Mouse (Mus musculus) limb, embryonic 10.5 days (tissue): ENCODE data around the gene Lmo1. TPM values are rescaled to one million over a fixed set of nuclear protein-coding genes. Genes with fewer than 3 reads are reported as not detected.

Source experiments
- DNase-seq: peaks from one replicate; pipeline ENCODE4 v3.0.0-alpha.2; 2017; ENCODE audit warnings: low spot score
- H3K27ac ChIP-seq: fragments of 300-500 bp; sonication (generic); 2 replicates; pipeline ENCODE4 v1.5.1; 2016; ENCODE audit warnings: mild to moderate bottlenecking
- H3K27me3 ChIP-seq: fragments of 300-500 bp; sonication (generic); 2 replicates; pipeline ENCODE4 v1.6.1; 2016; ENCODE audit warnings: low read depth, mild to moderate bottlenecking; ENCODE audit not compliant: poor library complexity, severe bottlenecking
- H3K36me3 ChIP-seq: fragments of 300-500 bp; sonication (generic); 2 replicates; pipeline ENCODE4 v1.6.1; 2016; ENCODE audit warnings: mild to moderate bottlenecking, moderate library complexity
- H3K4me1 ChIP-seq: fragments of 300-500 bp; sonication (generic); 2 replicates; pipeline ENCODE4 v1.6.1; 2016
- H3K4me3 ChIP-seq: fragments of 300-500 bp; sonication (generic); 2 replicates; pipeline ENCODE4 v1.5.1; 2016; ENCODE audit warnings: mild to moderate bottlenecking, moderate library complexity
- H3K9me3 ChIP-seq: fragments of 300-500 bp; sonication (generic); replicated peaks from 2 replicates; pipeline ENCODE4 v1.6.1; 2016; ENCODE audit warnings: mild to moderate bottlenecking
- WGBS: fragments of 180-500 bp; shearing (Covaris S2); methylation state at CpG from one replicate; pipeline ENCODE4 v1.1.7; 2016; 5-methylcytosine and 5-hydroxymethylcytosine counted together
- polyA plus RNA-seq: library from polyadenylated mRNA; unstranded; fragments of >200 nt; fragmentation: Nextera tagmentation; extraction: Ambion mirVana; gene quantifications from 2 replicates; pipeline ENCODE4 v1.2.1, GENCODE M21; 2016

The Lmo1 gene
- polyA plus RNA-seq, 1 experiment from 2014 or later = 46.7 TPM

DNA sequence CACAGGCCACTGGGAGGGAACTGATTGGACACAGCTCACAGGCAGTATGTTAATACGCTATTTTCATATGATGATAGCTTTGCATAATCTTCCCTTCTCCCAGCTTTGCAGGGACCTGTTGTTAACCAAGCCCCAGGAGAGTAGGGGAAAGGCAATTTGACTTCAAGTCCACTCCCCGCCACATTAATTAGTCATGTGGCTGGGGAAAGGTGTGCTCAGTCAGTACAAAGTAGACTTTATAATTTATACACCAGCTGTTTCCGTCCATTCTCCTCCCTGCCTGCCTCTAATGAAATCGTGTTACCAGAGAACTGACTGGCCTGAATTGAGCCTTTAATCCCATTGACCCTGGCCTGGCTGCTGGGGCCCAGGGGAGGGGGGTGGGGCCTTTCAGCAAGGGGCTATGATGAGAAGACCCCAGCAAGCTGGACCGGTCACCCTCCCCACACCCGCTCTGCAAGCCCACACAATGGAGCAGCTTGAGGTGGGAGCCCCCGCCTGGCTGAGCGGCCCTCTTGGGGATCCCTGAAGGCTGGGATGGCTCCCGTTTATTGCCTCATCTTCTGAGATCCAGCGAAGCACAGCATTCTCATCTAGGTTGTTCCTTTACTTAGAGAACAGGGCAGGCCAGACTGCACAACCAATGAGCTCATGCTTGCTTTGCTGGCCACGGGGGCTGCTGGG, 21.5 kb upstream of the Lmo1 start:
- peak; percentile 78 for DNase-seq
- no peaks in the 10 kb centered on the region for H3K9me3 ChIP-seq
- H3K4me1 ChIP-seq = peaks cover 70% of the 10 kb centered on the region
- H3K27ac ChIP-seq = peak overlapping the region; percentile 90
- 0 out of 2 replicates have a peak, but pooled peaks cover 10% of the 10 kb centered on the region for H3K27me3 ChIP-seq
- 0 out of 2 replicates have a peak overlapping the region, but pooled peaks have one; percentile 7 for H3K4me3 ChIP-seq
- 21% methylated on average over 11 of the region's 11 CpGs for WGBS
- no peaks in the 10 kb centered on the region for H3K36me3 ChIP-seq

DNA sequence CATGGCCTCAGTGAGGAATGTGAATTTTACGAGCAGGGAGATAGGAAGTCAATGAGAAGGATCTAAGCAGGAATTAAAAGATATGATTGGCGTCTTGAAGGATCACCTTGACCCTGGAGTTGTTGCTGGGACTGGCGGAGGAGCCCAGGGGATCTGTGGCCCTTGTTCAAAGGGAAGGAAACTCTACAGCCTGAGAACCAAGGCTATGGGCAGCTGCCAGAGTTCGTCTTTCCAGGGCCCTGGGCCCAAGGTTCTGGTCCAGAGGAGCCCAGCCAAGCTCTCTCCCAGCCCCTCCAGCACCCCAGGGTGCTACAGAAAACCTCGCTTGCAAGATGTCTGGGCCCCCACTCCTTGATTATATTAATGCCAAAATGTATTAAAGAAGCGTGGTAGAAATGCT, 21.0 kb upstream of the Lmo1 start:
- peak; percentile 35 for DNase-seq
- no peaks in the 10 kb centered on the region for H3K9me3 ChIP-seq
- 57% methylated on average over 6 of the region's 6 CpGs for WGBS
- H3K36me3 ChIP-seq = no peaks in the 10 kb centered on the region
- H3K4me3 ChIP-seq = 0 out of 2 replicates have a peak overlapping the region, but pooled peaks have one; percentile 7
- H3K4me1 ChIP-seq = peaks cover 76% of the 10 kb centered on the region
- peak overlapping the region; percentile 90 for H3K27ac ChIP-seq
- 0 out of 2 replicates have a peak, but pooled peaks cover 10% of the 10 kb centered on the region for H3K27me3 ChIP-seq

DNA sequence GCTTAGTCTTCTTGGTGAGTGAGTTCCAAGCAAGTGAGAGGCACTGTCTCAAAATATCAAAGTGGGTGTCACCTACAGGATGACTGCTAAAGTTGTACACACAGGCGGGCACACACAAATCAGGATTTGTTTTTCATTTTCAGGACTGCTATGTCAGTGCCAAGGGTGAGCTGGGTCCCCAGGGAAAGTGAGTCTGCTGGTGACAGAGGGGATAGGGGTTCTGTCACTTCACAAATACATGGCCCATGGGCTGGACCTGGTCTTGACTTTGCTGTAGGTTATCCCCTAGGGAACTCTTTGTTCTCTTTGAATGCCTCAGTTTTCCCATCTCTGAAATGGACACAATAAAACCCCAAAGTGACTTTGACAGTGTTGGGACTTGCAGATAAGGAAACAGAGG, 19.8 kb upstream of the Lmo1 start:
- H3K4me3 ChIP-seq = no peak overlapping the region
- no peaks in the 10 kb centered on the region for H3K9me3 ChIP-seq
- no peaks in the 10 kb centered on the region for H3K36me3 ChIP-seq
- H3K27me3 ChIP-seq = 0 out of 2 replicates have a peak, but pooled peaks cover 7% of the 10 kb centered on the region
- DNase-seq = peak; percentile 28
- WGBS = 89% methylated on average over 1 of the region's 1 CpGs
- peak overlapping the region; percentile 87 for H3K27ac ChIP-seq
- H3K4me1 ChIP-seq = peaks cover 84% of the 10 kb centered on the region

DNA sequence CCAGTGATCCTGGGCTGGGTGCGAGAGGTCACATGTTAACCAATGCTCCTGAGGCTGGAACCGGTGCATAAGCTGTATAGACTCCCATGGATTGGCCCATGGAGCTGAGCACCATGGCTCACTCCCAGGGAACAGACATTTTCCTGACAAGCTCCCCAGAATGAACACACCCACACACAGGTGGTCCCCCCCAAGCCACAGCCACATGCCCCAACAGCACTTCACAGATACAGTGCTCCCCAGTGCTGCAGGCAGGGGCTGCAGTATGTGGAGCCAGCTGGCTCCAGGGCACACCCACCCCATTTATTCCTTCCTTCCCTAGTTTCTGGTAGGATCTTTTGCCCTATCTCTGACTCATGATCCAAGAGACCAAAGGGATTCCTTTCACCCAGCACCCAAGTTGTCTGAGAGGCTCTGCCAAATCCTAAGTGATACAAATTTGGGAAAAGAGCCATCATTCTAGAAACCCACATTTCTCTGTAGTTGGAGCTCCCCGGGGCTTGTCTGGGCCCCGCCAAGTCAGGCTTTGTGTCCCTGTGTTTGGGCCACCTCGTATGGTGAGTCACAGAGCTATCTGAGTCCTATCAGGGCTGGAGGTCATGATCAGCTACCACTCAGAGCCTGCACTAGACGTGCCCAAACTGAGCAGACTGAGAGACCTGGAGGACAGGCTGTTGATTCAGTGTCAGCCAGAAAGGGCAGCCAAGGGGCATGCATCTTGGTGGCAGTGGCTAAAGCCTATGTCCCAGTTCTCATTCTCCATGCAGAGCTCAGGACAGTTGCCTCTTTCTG, 12.4 kb upstream of the Lmo1 start:
- Histone ChIP-seq H3K4me1 (peaks cover 59% of the 10 kb centered on the region), H3K27me3 (peaks cover 10% of the 10 kb centered on the region; the same call in 1 of the 2 replicates), H3K27ac (peak overlapping the region; percentile 27; the same call in 1 of the 2 replicates), H3K4me3 (no peak overlapping the region), H3K9me3 (no peaks in the 10 kb centered on the region), H3K36me3 (no peaks in the 10 kb centered on the region)
- WGBS = 79% methylated on average over 6 of the region's 6 CpGs
- no peak for DNase-seq

DNA sequence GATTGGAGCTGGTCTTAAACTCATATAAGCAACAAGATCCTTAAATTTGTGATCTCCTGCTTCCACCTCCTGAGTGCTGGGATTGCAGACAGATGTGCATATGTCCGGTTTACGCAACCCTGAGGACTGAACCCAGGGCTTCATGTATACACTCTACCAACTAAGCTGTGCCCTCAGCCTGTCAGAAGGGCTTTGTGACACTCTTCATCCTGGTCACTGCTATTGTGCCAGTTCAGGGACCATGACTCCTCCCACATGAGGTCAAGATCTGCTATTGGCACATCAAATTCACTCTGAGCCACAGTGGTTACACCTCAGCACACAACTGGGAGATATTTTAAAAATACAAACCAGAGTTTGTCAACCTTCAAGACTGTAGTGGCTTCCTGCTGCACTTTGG, 11.0 kb upstream of the Lmo1 start:
- WGBS = 97% methylated on average over 2 of the region's 2 CpGs
- H3K27ac ChIP-seq = no peak overlapping the region
- H3K4me1 ChIP-seq = peaks cover 44% of the 10 kb centered on the region
- H3K27me3 ChIP-seq = peaks cover 10% of the 10 kb centered on the region; the same call in 1 of the 2 replicates
- no peaks in the 10 kb centered on the region for H3K36me3 ChIP-seq
- no peak for DNase-seq
- H3K9me3 ChIP-seq = no peaks in the 10 kb centered on the region
- no peak overlapping the region for H3K4me3 ChIP-seq

DNA sequence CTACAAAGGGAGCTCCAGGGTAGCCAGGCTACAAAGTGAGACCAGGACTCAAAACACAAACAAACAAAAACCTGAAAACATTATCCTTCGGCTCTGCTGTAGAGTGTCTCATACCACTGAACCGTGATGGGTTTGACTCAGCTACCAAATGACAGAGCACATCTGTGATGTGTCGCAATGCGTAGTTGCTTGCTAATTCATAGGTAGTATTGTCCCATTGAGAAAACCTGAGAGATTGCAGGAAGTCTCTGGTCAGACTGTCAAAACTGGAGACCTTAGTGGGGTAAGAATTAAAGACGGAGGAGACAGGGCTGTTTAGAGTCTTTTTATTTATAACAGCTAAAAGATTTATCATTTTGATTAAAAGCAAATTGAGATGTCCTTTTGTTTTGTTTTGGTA, 10.6 kb upstream of the Lmo1 start:
- Histone ChIP-seq H3K27ac (no peak overlapping the region), H3K4me1 (peaks cover 43% of the 10 kb centered on the region), H3K36me3 (no peaks in the 10 kb centered on the region), H3K27me3 (peaks cover 10% of the 10 kb centered on the region; the same call in 1 of the 2 replicates), H3K4me3 (no peak overlapping the region), H3K9me3 (no peaks in the 10 kb centered on the region)
- 72% methylated on average over 5 of the region's 5 CpGs for WGBS
- no peak for DNase-seq

DNA sequence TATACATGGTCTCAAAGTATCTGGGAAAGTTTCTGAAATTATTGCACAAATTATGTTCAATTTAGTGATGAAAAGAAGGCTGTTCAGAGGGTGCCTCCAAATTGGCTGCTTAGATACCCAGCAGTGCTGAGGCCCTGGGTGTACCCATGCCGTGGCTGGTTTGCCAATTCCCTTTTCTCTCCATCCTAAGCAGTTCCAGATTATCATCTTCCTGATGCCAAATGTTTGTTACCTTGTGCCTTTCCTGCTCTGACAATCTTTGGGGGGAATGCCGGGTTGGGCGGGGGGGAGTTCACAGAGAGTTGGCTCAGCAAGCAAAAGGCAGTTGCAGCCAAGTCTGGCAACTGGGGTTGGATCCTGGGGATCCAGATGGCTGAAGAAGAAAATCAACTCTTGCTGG, 1.7 kb upstream of the Lmo1 start:
- Histone ChIP-seq H3K4me3 (no peak overlapping the region), H3K4me1 (peaks cover 65% of the 10 kb centered on the region), H3K36me3 (no peaks in the 10 kb centered on the region), H3K9me3 (no peaks in the 10 kb centered on the region), H3K27me3 (peaks cover 48% of the 10 kb centered on the region), H3K27ac (no peak overlapping the region)
- DNase-seq = no peak
- WGBS = 70% methylated on average over 3 of the region's 3 CpGs

DNA sequence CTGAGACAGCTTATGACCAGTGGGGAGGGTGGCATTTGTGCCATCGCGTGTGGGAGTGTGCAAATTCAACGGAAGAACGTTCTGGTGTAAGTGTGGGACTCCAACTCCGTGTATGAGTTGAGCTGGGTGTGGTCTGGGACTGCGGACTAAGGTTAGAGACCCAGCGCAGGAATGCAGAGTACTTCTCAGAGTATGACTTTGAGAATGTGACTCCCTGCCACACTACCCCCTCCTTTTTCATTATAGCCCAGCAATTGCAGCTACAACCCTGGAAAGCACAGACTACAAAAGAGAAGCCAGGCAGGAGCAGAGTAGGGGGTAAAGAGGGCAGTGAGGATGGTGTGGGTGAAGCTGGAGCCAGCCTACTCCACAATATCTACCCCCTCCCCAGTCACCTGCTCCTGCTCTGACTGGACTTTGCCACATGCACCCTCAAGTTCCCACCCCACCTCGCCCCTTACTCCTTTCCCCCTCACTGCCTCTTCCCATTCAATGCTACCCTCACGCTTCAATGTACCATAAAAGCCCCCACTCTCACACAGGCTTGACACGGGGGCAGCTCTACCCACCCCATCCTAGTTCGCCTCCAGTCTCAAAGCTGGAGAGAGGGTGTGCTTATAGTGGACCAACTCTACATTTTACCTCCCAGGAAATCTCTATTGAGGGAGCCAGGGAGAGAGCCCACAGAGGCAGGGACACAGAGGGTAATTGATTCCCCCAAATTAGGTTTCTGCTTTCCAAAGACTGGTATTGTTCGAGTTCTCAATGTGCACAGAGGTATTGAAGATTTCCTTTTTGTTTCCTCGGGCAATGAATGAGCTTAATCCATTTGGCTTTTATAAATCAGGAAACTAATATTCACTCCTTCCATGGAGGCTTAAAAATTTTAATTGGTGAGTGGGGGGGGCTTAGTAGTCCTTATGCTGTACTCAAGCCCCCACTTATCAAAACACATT, 941 bp upstream of the Lmo1 start:
- WGBS = 25% methylated on average over 13 of the region's 13 CpGs
- H3K27ac ChIP-seq = peak overlapping the region; percentile 95
- no peaks in the 10 kb centered on the region for H3K36me3 ChIP-seq
- peaks cover 66% of the 10 kb centered on the region for H3K4me1 ChIP-seq
- H3K9me3 ChIP-seq = no peaks in the 10 kb centered on the region
- peak overlapping the region; percentile 78 for H3K4me3 ChIP-seq
- peaks cover 52% of the 10 kb centered on the region for H3K27me3 ChIP-seq
- DNase-seq = no peak

DNA sequence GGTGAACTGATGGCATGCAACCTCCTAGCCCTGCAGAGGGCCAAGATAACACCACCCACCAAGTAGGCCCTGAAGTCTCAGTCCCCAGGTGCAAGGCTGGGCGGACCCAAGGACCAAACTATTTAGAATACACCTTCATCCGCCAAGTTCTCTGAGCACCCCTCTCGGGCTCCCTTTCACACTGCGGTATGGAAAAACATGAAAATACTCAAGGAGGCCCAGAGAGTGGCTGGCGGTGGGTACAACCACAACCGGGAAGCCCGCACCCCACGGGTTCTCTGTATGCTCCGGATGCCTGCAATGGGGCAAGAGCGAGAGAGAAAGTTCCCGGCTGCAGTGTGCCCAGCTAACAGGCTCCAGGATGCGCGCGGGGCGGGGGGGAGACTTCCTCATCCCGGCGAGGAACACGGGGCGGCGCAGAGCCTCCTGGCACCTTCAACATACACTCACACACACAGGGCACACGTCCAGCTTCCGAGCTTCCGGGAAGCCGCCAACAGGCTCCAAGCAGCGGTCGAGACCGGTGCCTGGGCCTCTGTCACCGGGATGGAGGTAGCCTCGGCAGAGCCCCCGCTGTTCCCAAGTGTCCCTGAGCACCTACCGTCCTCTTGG, 564 bp downstream of the Lmo1 start:
- Histone ChIP-seq H3K4me3 (peak overlapping the region; percentile 78), H3K27ac (peak overlapping the region; percentile 95), H3K9me3 (no peaks in the 10 kb centered on the region), H3K36me3 (no peaks in the 10 kb centered on the region), H3K4me1 (peaks cover 76% of the 10 kb centered on the region), H3K27me3 (peaks cover 53% of the 10 kb centered on the region)
- DNase-seq = no peak
- 4% methylated on average over 31 of the region's 31 CpGs for WGBS

DNA sequence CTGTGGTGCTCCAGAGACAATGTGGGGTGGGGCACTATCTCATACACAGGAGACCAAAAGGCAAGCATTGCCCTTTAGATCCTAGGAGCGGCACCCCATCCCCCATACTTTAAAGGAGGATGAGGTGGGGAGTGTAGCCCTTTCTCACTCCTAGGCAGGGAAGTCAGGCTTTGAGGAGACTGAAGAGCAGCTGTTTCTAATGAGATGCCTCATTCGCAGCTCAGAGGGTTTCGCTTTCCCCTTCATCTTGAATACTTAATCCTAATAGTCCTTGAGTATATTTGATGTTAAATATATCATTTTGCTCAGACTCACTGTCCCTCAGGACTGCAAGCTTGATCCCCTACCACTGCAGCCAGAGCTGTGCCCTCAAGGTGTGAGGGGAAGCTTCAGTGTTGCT, 3.1 kb downstream of the Lmo1 start:
- WGBS = 19% methylated on average over 3 of the region's 3 CpGs
- H3K4me3 ChIP-seq = no peak overlapping the region

DNA sequence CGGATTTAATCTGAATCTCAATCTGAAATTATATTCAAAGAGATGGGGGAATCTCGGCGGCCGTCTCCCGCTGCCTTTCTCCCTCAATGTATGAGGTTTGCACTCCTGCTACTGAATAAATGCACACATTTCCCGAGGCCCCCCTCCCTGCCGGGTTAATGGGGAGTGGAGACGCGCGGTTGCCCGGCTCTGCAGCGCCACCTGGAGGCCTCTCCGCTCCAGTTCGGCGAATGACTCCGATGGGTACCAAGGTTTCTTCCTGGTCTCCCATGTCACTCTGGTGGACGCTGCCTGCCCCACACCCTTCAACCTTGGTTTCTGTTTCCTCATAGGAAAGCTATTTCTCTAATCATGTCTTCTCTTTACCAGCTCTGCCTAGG, 4.6 kb downstream of the Lmo1 start:
- H3K27ac ChIP-seq = peak overlapping the region; percentile 91
- peaks cover 62% of the 10 kb centered on the region for H3K27me3 ChIP-seq
- DNase-seq = peak; percentile 96
- peak overlapping the region; percentile 70 for H3K4me3 ChIP-seq
- no peaks in the 10 kb centered on the region for H3K9me3 ChIP-seq
- H3K36me3 ChIP-seq = peaks cover 8% of the 10 kb centered on the region; the same call in 1 of the 2 replicates
- peaks cover 82% of the 10 kb centered on the region for H3K4me1 ChIP-seq
- WGBS = under 1% methylated on average over 17 of the region's 17 CpGs

More for the DNA sequence above, 3.1 kb downstream of the Lmo1 start:
- no peaks in the 10 kb centered on the region for H3K9me3 ChIP-seq
- H3K27me3 ChIP-seq = peaks cover 71% of the 10 kb centered on the region
- H3K36me3 ChIP-seq = peaks cover 8% of the 10 kb centered on the region; the same call in 1 of the 2 replicates
- H3K4me1 ChIP-seq = peaks cover 82% of the 10 kb centered on the region
- H3K27ac ChIP-seq = no peak overlapping the region
- no peak for DNase-seq
